Mouse (Mus musculus): ENCODE measurements around the gene Mdk. TPM values are rescaled to one million over a fixed set of nuclear protein-coding genes. Genes with fewer than 3 reads are reported as not detected.

Mdk gene
- polyA plus RNA-seq, 1 experiment, result 3.1 TPM

DNA sequence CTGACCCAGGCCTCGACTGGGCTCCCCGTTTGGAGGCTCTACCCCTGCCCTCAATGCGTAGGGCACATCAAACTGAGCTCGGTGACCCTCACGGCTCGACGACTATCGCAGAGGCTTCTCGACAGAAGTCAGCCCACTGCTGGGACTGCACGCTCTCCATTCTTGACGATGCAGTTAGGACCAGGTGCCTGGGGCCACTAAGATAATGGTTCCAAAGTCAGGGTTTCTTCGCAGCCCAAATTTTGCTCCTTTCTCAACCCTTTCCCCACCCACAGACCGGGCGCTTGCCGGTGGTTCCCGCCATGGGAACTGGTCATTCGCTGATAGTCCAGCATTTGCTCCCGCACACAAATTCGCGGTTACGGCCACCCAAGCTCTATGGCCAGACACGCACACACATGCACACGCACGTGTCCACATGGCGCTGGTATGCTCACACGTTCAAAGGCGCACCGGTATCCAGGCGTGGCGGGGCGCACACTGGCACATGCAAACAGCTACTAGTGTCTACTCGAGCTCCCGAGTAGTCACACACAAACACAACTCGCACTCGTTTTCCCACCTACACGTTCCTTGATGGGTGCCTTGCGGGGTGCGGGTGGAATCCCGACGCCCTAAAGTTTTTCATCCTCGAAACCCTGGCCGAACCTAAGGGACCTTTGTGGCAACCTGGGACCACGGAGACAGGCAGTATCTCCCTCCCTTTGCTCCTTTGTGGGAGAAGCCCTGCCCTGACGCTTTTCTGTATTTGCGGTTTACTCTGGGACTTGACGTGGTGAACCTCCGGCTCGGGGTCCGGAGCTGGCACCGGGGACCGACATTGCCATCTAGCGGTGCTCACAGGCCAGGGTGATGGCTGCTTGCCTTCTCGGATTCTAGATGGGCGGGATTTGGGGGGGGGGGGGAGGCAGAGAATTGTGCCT, 8.4 kb downstream of the Mdk start:
- DNase-seq (ENCODE audit: low read depth in 1 of 2, low spot score in 2 of 2), result peak; percentile 41 to 62
- H3K27me3 ChIP-seq (ENCODE audit: control insufficient read depth, insufficient read depth, low read length), result peaks cover 16% of the 10 kb centered on the region
- 4% methylated on average over 54 of the region's 54 CpGs for WGBS
- H3K4me1 ChIP-seq (ENCODE audit: control insufficient read depth, insufficient read depth, insufficient read length), result peaks cover 23% of the 10 kb centered on the region; the same call in 1 of the 2 replicates
- H3K36me3 ChIP-seq (ENCODE audit: control insufficient read depth, insufficient read depth, low read length), result no peaks in the 10 kb centered on the region
- H3K27ac ChIP-seq (ENCODE audit: insufficient read depth, low read length), result no peak overlapping the region
- TF ChIP-seq POLR2A (IDR thresholded peaks at IDR 0.05; ENCODE audit: low read depth, low read length), result no peak
- peak; percentile 84; the same call in 1 of the 2 replicates for TF ChIP-seq CTCF (IDR thresholded peaks at IDR 0.05; ENCODE audit: extremely low read depth, insufficient read depth, insufficient read length, insufficient replicate concordance)
- peak overlapping the region; percentile 38; the same call in 1 of the 2 replicates for H3K4me3 ChIP-seq (ENCODE audit: extremely low read depth, insufficient read depth, insufficient read length)

DNA sequence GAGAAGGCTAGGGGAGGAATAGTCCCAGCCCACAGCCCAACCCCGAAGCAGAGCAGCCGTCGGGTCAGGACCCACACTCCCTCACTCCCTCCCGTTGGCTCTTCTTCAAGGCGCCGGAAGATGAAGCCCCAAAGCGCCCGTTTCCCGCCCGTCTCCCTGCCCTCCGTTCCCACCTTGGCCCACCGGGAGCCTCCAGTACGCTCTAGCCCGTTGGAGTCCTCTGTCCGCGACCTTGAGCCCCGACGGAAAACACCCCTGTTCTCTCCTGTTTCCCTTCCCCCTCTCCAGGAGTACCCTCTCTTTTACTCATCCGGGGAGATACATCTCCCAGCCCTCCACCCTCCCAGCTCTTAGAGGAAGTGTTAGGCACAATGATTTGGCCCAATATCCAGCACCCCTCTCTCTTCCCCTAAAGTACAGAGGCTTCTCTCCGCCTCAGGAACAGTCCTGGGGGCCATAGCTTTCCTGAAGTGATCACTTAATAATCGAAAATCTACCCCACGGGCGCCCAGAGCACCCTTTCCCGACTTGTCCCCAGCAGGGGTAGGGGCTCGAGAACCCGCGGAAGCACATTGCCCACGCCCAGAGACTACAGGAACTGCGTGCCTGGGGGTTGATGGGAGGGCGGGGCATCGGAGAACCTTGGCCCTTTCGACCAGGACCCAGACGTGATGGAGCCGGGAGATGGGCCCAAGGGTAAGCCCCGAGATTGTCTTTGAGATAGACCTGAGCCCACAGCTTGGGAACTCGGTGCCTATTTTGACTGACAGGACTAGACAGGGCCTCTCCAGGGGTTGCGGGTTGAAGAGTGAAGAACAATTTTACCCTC, 9.3 kb downstream of the Mdk start:
- DNase-seq (ENCODE audit: low read depth in 1 of 2, low spot score in 2 of 2), result no peak
- Histone ChIP-seq H3K36me3 (ENCODE audit: control insufficient read depth, insufficient read depth, low read length) (peaks cover 2% of the 10 kb centered on the region; the same call in 1 of the 2 replicates), H3K4me1 (ENCODE audit: control insufficient read depth, insufficient read depth, insufficient read length) (peaks cover 21% of the 10 kb centered on the region; the same call in 1 of the 2 replicates), H3K27ac (ENCODE audit: insufficient read depth, low read length) (no peak overlapping the region), H3K4me3 (ENCODE audit: extremely low read depth, insufficient read depth, insufficient read length) (peak overlapping the region; percentile 22; the same call in 1 of the 2 replicates), H3K27me3 (ENCODE audit: control insufficient read depth, insufficient read depth, low read length) (peaks cover 16% of the 10 kb centered on the region)
- WGBS, result 7% methylated on average over 37 of the region's 37 CpGs
- TF ChIP-seq POLR2A (IDR thresholded peaks at IDR 0.05; ENCODE audit: low read depth, low read length) (no peak), CTCF (IDR thresholded peaks at IDR 0.05; ENCODE audit: extremely low read depth, insufficient read depth, insufficient read length, insufficient replicate concordance) (no peak)

DNA sequence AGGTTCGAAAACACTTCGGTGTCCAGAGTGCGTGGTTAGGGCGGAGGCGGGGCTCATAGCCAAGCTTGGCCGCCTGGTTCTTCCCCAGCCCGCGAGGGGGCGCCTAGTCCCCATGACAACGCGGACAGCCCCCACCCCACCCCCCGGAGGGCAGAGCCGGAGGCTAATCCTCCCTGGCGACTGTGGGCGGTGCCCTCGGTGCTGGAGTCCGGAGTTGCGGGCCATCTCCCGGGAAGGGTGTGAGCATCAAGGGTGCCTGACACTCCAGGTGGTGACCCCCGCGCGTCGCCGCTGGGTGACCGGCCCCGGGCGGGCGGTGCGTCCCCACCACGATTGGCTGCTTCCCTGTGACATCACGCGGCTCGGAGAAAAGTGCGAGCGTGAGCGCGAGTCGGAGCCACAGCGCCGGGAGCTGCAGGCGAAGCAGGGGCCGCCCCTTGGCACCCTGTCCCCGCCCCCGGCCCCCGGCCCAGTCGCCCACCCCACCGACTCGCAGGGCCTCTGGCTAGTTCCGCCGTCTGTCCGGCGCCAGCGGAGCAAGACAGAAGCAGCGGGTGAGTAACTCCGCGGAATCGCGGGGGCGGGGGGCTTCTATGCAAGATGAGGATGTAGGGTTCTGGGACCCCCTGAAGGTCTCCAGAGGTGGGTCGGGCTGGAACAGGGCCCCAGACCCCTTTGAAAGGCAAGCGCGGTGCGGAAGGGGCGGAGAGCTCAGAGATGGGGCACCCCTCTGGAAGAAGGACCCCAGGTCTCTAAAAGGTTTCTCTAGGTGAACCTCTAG, 10.1 kb downstream of the Mdk start:
- H3K4me3 ChIP-seq (ENCODE audit: extremely low read depth, insufficient read depth, insufficient read length), result peak overlapping the region; percentile 52; the same call in 1 of the 2 replicates
- H3K27ac ChIP-seq (ENCODE audit: insufficient read depth, low read length), result no peak overlapping the region
- 2% methylated on average over 64 of the region's 64 CpGs for WGBS
- no peak for DNase-seq (ENCODE audit: low read depth in 1 of 2, low spot score in 2 of 2)
- H3K27me3 ChIP-seq (ENCODE audit: control insufficient read depth, insufficient read depth, low read length), result peaks cover 16% of the 10 kb centered on the region
- H3K36me3 ChIP-seq (ENCODE audit: control insufficient read depth, insufficient read depth, low read length), result peaks cover 9% of the 10 kb centered on the region
- TF ChIP-seq POLR2A (IDR thresholded peaks at IDR 0.05; ENCODE audit: low read depth, low read length) (no peak), CTCF (IDR thresholded peaks at IDR 0.05; ENCODE audit: extremely low read depth, insufficient read depth, insufficient read length, insufficient replicate concordance) (no peak)
- H3K4me1 ChIP-seq (ENCODE audit: control insufficient read depth, insufficient read depth, insufficient read length), result peaks cover 21% of the 10 kb centered on the region; the same call in 1 of the 2 replicates

DNA sequence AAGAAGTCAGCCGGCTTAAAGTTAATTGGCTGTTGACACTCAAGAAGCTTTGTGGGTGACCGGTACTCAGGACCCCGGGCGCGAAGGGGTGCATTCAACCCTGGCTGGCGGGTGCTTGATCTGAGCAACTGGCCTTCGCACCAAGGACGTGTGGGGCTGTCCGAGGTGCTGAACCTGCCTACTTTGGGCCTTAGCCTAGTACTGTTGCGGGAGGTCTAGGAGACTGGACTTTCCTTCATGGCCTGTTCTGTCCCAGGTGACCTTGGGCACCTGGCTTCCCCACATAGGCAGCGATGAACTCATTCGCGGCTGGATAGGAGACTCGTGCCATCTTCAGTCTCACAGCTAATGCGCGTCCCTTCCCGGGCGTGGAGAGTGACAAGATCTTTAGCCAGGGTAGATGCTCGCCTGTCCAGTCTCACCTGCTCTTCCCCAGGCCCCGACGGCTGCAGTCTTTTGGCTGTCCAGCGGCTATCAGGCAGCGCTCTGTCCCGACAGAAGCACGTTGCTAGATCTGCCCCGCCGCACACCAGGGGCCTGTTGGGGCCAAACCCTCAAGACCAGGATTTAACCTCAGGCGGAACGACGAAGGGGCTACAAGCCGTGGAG, 10.8 kb downstream of the Mdk start:
- WGBS, result 8% methylated on average over 31 of the region's 31 CpGs
- TF ChIP-seq CTCF (IDR thresholded peaks at IDR 0.05; ENCODE audit: extremely low read depth, insufficient read depth, insufficient read length, insufficient replicate concordance), result no peak
- TF ChIP-seq POLR2A (IDR thresholded peaks at IDR 0.05; ENCODE audit: low read depth, low read length), result no peak
- H3K27me3 ChIP-seq (ENCODE audit: control insufficient read depth, insufficient read depth, low read length), result peaks cover 16% of the 10 kb centered on the region

DNA sequence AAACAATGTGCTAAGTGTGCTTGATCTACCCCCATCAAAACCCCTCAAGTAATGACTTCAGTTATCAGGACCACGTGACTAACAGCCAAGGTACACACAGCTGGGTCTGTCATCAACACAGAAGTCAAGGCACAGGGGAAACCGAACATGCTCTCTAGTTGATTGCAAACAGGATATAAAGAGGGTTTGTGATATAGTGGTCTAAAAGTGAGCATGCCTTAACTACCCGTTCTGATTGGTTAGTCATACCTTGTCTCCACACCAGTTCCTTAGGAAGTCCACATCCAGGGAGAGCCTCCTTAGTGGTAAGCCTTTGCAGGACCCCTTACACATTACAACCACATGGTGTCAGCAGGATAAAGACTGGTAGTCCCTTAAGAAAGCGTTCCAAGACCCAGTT, 12.0 kb downstream of the Mdk start:
- peaks cover 21% of the 10 kb centered on the region; the same call in 1 of the 2 replicates for H3K4me1 ChIP-seq (ENCODE audit: control insufficient read depth, insufficient read depth, insufficient read length)
- peaks cover 16% of the 10 kb centered on the region for H3K27me3 ChIP-seq (ENCODE audit: control insufficient read depth, insufficient read depth, low read length)
- H3K27ac ChIP-seq (ENCODE audit: insufficient read depth, low read length), result no peak overlapping the region
- TF ChIP-seq POLR2A (IDR thresholded peaks at IDR 0.05; ENCODE audit: low read depth, low read length) (no peak), CTCF (IDR thresholded peaks at IDR 0.05; ENCODE audit: extremely low read depth, insufficient read depth, insufficient read length, insufficient replicate concordance) (no peak)
- whole genome bisulfite sequencing, result 73% methylated on average over 4 of the region's 4 CpGs
- no peak overlapping the region for H3K4me3 ChIP-seq (ENCODE audit: extremely low read depth, insufficient read depth, insufficient read length)
- DNase-seq (ENCODE audit: low read depth in 1 of 2, low spot score in 2 of 2), result no peak
- peaks cover 14% of the 10 kb centered on the region for H3K36me3 ChIP-seq (ENCODE audit: control insufficient read depth, insufficient read depth, low read length)

More for the DNA sequence above, 10.8 kb downstream of the Mdk start:
- DNase-seq (ENCODE audit: low read depth in 1 of 2, low spot score in 2 of 2), result peak in 1 of 2 experiments; percentile 55
- Histone ChIP-seq H3K36me3 (ENCODE audit: control insufficient read depth, insufficient read depth, low read length) (peaks cover 12% of the 10 kb centered on the region), H3K27ac (ENCODE audit: insufficient read depth, low read length) (no peak overlapping the region), H3K4me3 (ENCODE audit: extremely low read depth, insufficient read depth, insufficient read length) (peak overlapping the region; percentile 52; the same call in 1 of the 2 replicates), H3K4me1 (ENCODE audit: control insufficient read depth, insufficient read depth, insufficient read length) (peaks cover 21% of the 10 kb centered on the region; the same call in 1 of the 2 replicates)
